Mouse (Mus musculus) mouse trophoblast stem cell (cell line): Measurements from ENCODE around the gene Tbcd.

Source experiments
- in situ Hi-C, 2 experiments: fragments of 300-500 bp; cut with MseI, MboI; formaldehyde crosslinking; loops; 2 replicates in 1 of 2; 3 replicates in 1 of 2; pipeline ENCODE4 v1.15.1; 2025

Gene Tbcd

DNA sequence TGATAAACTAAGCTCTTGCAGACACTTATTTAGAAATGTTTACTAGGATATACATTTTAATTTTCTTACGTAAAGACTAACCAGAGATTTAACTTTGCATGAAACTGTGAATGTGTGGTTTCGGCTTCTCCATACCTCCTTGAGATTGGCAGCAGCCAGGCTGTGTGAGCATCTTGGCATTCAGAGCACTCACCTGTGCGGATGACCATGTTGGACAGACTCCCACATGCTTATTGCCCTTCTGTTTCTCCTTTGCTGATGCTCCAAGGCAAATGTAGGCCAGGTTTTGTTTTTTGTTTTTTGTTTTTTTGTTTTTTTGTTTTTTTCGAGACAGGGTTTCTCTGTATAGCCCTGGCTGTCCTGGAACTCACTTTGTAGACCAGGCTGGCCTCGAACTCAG, 111.6 kb downstream of the Tbcd start:
- in situ Hi-C loops: no loop called here

DNA sequence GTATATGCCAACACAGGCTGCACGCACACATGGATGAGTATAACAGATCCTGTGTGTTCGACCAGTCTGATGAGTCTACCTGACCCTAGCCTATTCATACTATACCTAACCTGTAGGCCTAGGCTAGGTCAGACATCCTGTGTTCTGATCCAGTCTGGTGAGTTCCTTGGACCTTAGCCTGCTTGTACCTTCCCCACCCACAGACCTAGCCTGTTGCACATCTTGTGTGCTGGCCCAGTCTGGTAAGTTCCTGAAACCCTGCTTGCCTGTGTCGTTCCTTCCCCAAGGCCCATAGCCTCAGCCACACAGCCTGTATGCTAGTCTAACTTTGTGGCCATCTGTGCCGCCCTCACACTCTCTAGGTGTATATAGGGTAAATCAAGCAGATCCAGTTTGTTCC, 112.5 kb downstream of the Tbcd start:
- in situ Hi-C loops: no loop called here

DNA sequence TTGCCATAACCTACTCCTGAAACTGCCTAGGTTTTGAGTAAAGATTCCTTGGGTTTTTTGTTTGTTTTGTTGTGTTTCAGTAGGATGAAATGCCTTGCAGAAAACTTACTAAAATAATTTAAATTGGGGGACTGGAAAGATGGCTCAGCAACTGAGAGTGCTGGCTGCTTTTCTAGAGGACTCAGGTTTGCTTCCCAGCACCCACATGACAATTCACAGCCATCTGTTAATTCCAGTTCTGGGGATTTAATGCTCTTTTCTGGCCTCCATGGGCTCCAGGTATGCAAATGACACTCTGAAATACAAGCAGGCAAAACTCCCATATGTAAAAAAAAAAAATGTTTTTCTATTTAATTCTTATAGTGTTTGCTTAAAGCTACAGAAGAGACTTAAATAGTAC, 130.1 kb downstream of the Tbcd start:
- in situ Hi-C loops: no loop called here

DNA sequence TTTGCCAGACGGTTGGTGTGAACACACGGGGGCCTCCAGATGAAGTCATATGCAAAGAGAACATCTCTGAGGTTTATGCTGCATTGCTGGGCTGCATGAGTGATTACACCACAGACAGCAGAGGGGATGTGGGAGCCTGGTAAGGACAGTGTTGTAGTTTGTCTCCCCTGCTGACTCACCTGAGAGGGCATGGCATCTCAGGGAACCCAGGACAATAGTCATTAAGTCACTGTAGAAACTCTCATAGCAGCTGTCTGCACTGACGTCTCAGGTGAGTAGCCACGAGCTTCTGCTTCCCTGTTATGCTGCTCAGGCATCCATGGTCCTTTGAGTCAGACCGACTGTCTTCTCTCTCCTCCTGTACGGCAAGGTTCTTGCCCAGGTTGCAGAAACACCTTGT, 145.5 kb downstream of the Tbcd start:
- in situ Hi-C loops: no loop called here

DNA sequence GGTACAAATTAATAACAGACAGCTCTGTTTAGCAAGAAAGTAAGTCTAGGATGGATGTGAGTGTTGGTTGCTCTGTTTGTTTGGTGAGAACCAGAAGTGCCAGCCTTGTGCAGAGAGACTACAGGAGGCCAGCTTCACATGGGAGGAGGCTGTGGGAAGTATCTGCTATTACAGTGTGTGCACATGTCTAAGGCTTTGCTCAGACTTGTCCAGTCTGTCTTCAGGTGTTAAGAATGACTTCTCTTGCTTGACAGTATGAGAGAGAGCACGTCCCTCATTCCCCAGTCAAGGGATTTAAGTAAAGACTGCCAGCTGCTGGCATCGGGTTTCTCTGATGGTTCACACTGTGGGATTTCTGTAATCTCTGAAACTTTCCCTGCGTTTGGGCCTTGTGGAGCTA, 149.7 kb downstream of the Tbcd start:
- in situ Hi-C loops: no loop called here

DNA sequence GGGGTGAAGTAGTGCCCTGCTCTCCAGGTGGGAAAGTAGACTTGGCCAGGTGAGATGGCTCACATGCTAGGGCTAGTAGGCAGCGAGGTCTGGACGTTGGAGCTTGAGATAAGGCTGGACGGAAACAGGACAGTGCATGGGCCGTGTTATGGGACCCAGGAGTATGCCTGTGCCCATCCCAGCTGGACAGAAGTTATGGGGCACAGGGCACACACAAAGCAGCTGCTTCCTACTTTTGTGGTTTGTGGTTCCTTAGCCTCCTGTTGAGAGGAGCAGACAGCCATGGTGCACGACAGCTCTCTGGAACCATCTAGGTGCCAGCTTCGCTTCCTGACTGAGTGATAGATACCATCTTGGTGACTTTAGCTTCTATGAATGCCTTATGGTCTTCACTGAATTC, 153.9 kb downstream of the Tbcd start:
- in situ Hi-C loops: no loop called here

DNA sequence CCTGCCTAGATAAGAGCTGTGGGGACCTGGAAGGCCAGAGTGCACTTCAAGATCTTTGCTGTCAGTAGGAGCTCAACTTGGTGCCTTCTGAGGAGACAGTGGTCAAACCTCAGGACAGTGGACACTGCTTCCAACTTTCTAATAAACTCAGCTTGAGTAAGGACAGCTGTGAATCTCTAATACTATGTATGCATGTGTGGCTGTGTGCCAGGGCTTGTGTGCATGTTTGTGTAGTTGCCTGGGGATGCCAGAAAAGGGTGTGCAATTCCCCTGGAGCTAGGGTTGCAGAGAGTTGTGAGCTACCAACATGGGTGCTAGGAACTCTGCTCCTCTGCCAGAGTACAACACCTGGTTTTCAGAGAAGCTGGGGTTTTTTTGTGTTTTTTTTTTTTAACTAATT, 159.2 kb downstream of the Tbcd start:
- in situ Hi-C loops: no loop called here

DNA sequence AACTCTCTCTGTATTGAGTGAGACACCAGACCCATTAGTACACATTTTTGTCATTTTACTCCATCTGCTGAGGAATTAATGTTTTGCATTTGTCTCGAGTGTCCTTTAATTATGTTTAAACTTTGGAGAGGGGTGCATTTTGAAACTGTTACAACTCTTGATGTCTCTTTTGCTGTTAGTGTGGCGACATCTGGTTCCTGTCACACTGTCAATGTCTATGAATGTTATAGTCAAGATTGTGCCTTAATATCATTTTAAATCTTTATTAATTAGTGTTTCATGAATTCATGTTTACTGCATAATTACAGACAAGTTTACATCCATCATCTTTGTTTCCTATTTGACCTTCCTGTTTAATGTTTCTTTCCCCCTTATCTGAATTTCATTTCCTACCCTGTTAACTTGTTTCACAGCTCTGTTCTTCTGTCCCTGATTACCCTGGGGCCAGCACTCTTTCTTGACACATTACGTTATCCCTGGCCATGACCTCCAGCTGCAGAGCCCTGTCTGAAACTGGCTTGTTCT, 164.3 kb downstream of the Tbcd start:
- in situ Hi-C loops: no loop called here

DNA sequence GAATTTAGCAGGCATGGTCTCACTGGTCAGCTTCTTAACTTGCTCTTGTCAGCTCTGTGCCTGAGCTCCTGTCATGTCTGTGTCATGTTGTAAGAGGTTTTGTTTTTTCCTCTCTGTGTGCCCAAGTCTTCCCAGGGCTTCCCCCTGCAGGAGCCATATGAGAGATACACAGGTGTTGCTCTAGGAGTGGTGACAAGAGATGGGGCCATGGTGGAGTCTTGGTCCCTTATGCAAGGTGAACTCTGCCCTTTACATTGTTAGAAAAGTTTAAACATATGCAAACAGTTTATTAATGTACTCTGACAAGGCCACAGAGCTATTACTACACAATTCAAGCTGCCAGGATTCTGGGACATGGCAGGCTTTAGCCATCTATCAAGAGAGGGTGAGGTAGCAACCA, 164.8 kb downstream of the Tbcd start:
- in situ Hi-C loops: no loop called here

DNA sequence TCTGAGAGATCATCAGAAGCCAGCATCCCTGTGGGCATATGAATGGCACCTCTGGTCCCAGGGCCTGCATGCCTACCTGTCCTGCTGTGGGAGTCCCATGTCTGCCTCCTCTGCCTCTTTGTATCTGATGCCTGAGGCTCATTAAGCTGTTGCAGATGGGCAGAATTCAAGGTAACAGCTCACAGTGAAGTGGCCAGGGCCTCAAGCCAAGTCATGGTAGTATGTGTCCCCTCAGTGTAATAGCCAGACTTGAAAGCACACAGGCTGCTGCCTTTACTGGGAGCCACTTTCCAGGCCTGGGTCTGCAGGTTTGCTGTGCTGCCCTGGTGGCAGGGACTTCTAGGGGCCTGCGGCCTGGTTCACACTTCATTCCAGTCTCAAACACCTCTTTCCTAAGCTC, 165.6 kb downstream of the Tbcd start:
- in situ Hi-C loops: no loop called here

DNA sequence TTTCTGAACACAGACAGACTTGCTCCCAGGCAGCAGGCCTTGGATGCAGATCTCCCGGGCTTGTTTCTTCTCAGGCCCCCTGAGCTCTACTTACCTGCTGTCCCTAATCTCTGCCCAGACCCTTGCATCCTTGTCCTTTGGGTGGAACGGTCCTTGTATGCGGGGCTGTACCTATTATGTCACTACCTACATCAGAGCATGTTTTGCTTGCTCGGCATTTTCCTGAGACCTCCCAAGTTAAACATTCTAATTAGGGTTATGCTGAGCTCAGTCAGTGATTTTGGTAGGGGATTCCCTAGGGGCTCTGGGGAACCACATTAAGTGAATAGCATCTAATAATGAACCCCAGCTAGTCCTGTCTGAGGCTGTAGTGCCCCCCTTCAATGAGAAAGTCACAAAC, 173.3 kb downstream of the Tbcd start:
- in situ Hi-C loops: no loop called here

DNA sequence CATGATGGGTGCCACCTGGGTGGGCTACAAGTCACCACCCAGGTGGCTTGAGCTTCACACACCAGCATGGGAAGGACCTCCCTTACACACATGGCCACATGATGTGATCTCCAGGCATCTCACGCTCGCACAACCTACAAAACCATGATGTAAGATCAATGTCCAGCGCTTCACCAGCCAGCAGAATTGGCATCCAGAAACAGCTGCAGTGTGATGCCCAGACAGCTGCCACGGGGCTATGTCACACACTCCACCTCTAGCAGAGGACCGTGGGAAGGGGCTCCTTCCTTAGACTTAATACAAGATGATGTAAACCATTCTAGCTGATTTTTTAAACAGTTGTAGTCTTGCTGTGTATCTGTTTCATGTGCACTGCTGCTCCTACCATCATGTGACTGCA, 175.8 kb downstream of the Tbcd start:
- in situ Hi-C loops: no loop called here

DNA sequence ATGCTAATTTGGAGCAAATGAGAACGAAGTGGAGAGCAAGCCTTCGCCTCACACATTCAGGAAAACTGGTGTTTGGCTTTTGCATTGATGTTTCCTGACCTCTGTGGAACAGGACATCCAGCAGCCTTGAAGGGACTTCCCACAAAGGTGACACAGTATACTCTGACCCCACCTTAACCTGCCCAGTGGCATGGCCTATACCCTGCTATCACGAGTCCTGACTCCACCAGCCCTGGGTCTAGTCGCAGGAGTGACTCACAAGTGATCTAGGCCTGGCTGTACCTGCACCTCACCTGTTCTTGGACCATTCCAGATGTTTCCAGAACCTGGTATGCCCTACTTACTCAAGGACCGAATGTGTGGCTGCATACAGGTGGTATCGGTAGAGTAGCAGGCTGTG, 177.8 kb downstream of the Tbcd start:
- in situ Hi-C loops: no loop called here

DNA sequence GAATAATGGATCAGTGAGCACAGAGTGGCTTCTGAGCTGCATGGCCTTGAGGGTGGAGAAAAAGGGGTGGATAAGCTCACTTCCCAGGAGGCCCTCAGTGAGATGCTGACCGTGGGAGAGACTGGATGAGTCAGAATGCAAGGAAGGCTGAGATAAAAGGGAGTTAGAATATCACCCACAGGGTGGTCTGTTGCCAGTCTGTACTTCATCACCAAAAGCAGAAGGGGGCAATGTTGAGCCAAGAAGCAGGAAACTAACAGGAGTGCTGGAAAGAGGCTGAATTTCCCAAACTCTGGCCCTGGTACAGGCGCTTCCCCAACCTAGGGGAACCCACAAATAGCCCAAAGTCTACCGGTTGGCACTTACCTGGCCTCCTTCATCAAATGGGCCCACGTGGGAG, 178.7 kb downstream of the Tbcd start:
- in situ Hi-C loops: no loop called here

DNA sequence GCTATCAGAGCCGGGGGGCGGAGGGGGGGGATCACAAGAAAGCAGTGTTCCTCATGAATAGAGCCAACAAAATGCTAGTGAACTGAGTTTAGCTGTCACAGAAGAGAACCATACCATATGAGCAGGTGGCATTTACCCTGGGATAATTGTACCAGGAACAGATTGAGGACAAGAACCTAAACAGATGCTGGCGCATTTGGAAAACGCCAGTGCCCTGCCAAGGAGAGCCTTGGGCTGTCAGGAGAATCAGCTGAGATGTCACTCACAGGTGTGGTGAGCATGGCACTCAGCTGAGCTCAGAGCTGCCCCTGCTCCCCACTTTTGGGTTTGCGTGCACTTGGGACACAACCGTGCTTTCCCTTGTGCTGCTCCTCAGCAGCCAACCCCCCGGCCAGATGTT, 179.7 kb downstream of the Tbcd start:
- in situ Hi-C loops: no loop called here

DNA sequence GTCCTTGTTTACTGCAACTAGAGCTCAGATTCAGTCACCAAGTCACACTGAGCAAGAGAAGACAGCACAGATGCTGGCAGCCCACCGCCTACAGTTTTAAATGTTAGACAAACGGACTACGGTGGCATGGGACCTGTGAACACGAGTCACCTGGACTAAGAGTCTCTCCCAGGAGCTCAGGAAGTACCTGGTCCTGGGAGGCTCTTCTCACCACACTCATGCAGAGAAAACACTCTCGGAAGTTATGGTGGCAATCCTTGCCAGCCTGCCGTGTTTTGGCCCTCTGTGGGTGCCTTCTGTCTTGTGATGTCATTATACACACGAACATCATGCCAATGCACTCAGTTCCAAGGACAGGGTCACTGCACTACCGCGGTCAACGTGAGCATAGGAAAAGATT, 184.9 kb downstream of the Tbcd start:
- in situ Hi-C loops: no loop called here

DNA sequence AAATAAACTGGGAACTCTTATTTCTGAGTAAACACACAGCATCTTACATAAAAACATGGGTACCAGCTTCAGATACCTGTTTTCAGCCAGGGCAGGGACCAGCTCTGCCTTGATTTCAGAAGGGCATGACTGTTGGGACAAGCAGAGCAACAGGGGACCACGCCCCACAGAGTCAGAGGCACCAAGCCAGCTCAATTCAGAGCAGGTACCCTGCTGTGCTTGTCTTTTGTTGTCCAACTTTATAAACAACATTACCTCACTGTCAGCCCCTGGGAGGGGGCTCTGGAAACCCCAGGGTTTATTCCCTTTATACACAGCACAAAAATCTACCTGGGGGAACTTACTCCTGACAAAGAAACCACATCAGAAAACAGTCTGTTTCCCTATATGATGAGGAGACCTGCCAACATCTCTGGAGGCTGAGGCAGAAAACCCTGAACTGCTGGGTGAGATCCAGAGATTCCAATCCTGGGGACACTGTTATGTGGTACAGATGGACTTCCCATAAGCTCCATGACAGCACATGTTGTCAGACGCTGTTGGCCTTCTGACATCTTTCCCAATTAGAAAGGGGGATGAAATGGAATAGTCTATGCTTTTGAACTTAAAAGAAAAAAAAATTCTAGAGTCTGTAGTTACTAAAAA, 189.9 kb downstream of the Tbcd start:
- in situ Hi-C loops: no loop called here

DNA sequence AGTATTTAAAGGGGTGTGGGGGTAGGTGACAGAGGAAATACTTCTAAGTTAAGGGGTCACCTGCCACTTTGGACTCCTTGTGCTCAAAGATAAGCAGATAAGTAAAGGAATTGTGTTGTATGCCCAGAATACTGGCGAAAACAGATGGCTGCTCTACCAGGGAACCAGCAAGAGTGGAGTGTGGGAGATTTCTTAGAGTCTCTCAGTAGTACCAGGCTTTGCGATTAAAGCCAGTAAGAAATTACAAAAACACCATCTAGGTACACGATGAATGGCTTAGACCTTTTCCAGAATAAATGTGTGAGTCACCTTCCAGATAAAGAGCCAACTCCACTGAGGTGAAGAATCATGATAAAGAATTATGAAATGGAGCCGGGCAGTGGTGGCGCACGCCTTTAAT, 193.6 kb downstream of the Tbcd start:
- in situ Hi-C loops: loop anchor here in 1 of 2 experiments (5.0 kb wide), 1 partner anchor 162 kb away; no protein-coding TSS in a partner anchor

DNA sequence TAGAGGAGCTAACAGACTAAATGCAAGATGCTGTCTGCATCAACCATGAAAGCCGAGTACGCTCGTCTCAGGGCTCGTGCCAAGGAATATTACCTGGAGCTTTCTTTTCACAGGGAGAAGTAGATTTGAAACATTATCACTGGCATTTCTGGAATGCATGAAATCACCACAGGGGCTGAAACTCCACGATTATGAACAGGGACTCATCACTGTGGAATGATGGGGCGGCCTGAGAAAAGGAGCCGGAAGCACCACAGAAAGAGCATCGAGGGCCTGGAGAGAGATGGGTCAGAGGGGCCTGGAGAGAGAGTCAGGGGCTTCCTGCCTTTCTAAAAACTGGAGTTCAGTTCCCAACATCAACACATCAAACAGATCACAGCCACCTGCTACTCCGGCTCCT, 195.6 kb downstream of the Tbcd start:
- in situ Hi-C loops: loop anchor here in 1 of 2 experiments (5.0 kb wide), 1 partner anchor 160 kb away; no protein-coding TSS in a partner anchor

DNA sequence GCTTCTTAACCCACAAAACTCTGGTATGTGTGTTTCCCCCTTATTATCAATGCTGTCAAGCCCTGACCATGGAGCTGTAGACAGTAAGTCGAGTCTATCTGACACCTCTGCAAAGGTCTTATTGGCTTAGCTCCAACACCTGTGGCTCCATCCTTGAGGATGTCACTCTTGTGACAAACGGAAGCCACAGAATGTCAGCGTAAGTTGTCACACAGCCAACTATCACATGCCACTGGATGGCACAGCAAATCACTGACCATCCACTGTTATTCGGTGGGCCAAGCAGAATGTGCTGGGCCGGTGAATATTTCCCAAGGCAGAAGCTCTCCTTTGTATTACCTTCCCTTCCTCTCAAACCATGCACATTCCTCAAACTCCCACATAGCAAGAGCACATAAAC, 196.4 kb downstream of the Tbcd start:
- in situ Hi-C loops: loop anchor here in 1 of 2 experiments (5.0 kb wide), 1 partner anchor 159 kb away; no protein-coding TSS in a partner anchor

DNA sequence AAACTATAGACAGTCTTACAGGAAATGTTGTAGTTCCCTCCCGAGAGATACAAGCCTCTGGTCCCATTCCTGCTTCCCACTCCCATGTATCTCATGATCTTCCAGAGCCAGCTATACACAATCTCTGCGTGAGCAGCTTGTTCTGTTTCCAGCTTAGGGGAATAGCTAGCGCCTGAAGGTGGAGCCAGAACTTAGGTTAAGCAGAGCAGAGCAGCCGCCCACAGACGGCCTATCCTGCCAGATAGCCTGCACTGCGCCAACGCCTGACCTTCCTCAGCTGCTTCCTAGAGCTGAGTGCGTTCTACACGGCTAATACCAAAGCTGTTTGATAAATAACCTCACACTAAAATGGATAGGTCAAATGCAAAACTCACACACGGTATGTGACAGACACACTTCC, 198.2 kb downstream of the Tbcd start:
- in situ Hi-C loops: loop anchor here (5.0 to 10.0 kb wide), 2 partner anchors 155 to 157 kb away; no protein-coding TSS in a partner anchor

DNA sequence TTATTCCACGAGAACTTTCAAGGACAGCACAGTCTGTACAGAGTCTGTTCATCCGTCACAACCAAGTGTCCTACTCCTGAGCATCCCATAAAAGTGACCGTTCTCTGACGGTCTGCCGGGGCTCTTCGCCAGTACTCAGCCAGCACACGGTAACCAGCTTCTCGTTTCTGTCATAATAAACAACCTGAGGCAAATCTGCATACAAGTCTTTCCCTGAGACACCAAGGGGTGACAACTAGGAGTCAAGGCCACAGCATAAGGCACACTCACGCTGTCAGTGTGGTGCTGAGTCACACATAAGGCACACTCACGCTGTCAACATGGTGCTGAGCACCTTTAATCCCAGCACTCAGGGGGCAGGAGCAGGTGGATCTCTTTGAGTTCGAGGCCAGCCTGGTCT, 198.9 kb downstream of the Tbcd start:
- in situ Hi-C loops: loop anchor here in 1 of 2 experiments (10.0 kb wide), 1 partner anchor 154 kb away; no protein-coding TSS in a partner anchor

DNA sequence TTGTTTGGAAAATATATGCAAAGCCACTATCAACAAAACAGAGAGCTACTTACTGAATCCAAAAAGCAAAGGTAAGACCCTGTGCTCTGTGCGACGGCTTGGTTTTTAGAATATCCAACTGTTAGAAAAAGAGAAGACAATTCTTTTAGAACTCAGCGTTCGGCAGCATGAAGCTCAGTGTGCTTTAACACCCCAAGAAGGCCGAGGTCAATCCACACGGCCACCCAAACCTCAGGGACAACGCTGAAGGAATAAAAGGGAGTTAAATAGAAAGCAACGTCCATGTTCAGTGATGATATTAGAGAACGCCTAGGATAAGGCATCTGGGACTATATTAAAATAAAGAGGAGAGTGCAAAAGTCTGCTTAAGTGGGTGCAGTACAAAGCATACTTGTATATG, 199.8 kb downstream of the Tbcd start:
- in situ Hi-C loops: loop anchor here in 1 of 2 experiments (10.0 kb wide), 1 partner anchor 153 kb away; no protein-coding TSS in a partner anchor

DNA sequence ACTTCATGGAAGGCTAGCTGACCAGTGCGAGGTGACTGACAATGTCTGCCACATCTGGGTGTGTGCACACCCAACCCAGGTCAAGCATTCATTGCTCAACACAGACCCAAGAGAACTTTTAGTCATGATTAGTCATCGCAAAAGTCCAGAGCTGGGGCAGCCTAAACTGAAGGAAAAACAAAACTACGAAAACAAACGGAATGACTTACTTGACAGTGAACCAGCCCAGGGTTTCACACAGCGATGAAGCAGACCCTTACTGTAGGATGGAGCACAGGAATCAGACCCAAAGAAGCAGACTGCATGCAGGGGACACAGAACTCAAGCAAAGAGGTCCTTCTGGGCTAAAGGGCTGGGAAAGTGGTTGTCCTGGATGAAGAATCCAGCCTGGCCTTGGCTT, 200.2 kb downstream of the Tbcd start:
- in situ Hi-C loops: loop anchor here in 1 of 2 experiments (10.0 kb wide), 1 partner anchor 153 kb away; no protein-coding TSS in a partner anchor
